Mouse (Mus musculus): ENCODE measurements around the gene Runx3.

- TF ChIP-seq CTCF (IDR thresholded peaks at IDR 0.05; ENCODE audit: low read depth), result no peak
- TF ChIP-seq EP300 (optimal IDR thresholded peaks at IDR 0.05), result no peak
Observed at GRCm38 (mm10) chr4:135102019-135102740, 18.3 kb upstream of the Runx3 start.

Measured in stomach, postnatal 0 days (tissue).